Mouse (Mus musculus): ENCODE measurements around the gene Fgfr2. TPM values are rescaled to one million over a fixed set of nuclear protein-coding genes. Genes with fewer than 3 reads are reported as not detected.

Fgfr2 gene
- polyA plus RNA-seq, 1 experiment: 14.7 TPM

GRCm38 (mm10) chr7:131797161-131797560 lies 1326.0 kb downstream of the Fgfr2 start:
- Histone ChIP-seq H3K36me3 (ENCODE audit: control insufficient read depth, insufficient read depth, low read length) (no peaks in the 10 kb centered on the region), H3K27me3 (ENCODE audit: control insufficient read depth, insufficient read depth, low read length) (no peaks in the 10 kb centered on the region), H3K4me3 (ENCODE audit: low read depth, low read length) (no peak overlapping the region), H3K27ac (ENCODE audit: insufficient read depth, low read depth, low read length) (no peak overlapping the region), H3K4me1 (ENCODE audit: control insufficient read depth, insufficient read depth, insufficient read length, low read length) (no peaks in the 10 kb centered on the region)
- WGBS: 72% methylated on average over 6 of the region's 6 CpGs
- no peak for TF ChIP-seq POLR2A (IDR thresholded peaks at IDR 0.05; ENCODE audit: low read depth, low read length)
- TF ChIP-seq CTCF (IDR thresholded peaks at IDR 0.05; ENCODE audit: extremely low read depth, insufficient read length, insufficient replicate concordance, low read depth, low read length): no peak

GRCm38 (mm10) chr7:131788595-131789206 lies 1334.4 kb downstream of the Fgfr2 start:
- Histone ChIP-seq H3K4me1 (ENCODE audit: control insufficient read depth, insufficient read depth, insufficient read length, low read length) (no peaks in the 10 kb centered on the region), H3K36me3 (ENCODE audit: control insufficient read depth, insufficient read depth, low read length) (no peaks in the 10 kb centered on the region), H3K27me3 (ENCODE audit: control insufficient read depth, insufficient read depth, low read length) (no peaks in the 10 kb centered on the region), H3K27ac (ENCODE audit: insufficient read depth, low read depth, low read length) (no peak overlapping the region), H3K4me3 (ENCODE audit: low read depth, low read length) (no peak overlapping the region)
- 67% methylated on average over 10 of the region's 10 CpGs for WGBS
- TF ChIP-seq CTCF (IDR thresholded peaks at IDR 0.05; ENCODE audit: extremely low read depth, insufficient read length, insufficient replicate concordance, low read depth, low read length): no peak
- TF ChIP-seq POLR2A (IDR thresholded peaks at IDR 0.05; ENCODE audit: low read depth, low read length): no peak

GRCm38 (mm10) chr7:131785721-131786120 lies 1337.4 kb downstream of the Fgfr2 start:
- Histone ChIP-seq H3K27ac (ENCODE audit: insufficient read depth, low read depth, low read length) (no peak overlapping the region), H3K4me3 (ENCODE audit: low read depth, low read length) (no peak overlapping the region), H3K4me1 (ENCODE audit: control insufficient read depth, insufficient read depth, insufficient read length, low read length) (no peaks in the 10 kb centered on the region), H3K27me3 (ENCODE audit: control insufficient read depth, insufficient read depth, low read length) (no peaks in the 10 kb centered on the region), H3K36me3 (ENCODE audit: control insufficient read depth, insufficient read depth, low read length) (no peaks in the 10 kb centered on the region)
- TF ChIP-seq CTCF (IDR thresholded peaks at IDR 0.05; ENCODE audit: extremely low read depth, insufficient read length, insufficient replicate concordance, low read depth, low read length) (no peak), POLR2A (IDR thresholded peaks at IDR 0.05; ENCODE audit: low read depth, low read length) (no peak)
- WGBS: 92% methylated on average over 3 of the region's 3 CpGs

- TF ChIP-seq CTCF (IDR thresholded peaks at IDR 0.05; ENCODE audit: extremely low read depth, insufficient read length, insufficient replicate concordance, low read depth, low read length): no peak
- TF ChIP-seq POLR2A (IDR thresholded peaks at IDR 0.05; ENCODE audit: low read depth, low read length): no peak
- WGBS: 84% methylated on average over 24 of the region's 24 CpGs
- Histone ChIP-seq H3K27me3 (ENCODE audit: control insufficient read depth, insufficient read depth, low read length) (no peaks in the 10 kb centered on the region), H3K36me3 (ENCODE audit: control insufficient read depth, insufficient read depth, low read length) (no peaks in the 10 kb centered on the region), H3K4me1 (ENCODE audit: control insufficient read depth, insufficient read depth, insufficient read length, low read length) (no peaks in the 10 kb centered on the region), H3K4me3 (ENCODE audit: low read depth, low read length) (no peak overlapping the region), H3K27ac (ENCODE audit: insufficient read depth, low read depth, low read length) (no peak overlapping the region)
Observed at GRCm38 (mm10) chr7:131778271-131778985, 1344.7 kb downstream of the Fgfr2 start.

GRCm38 (mm10) chr7:131777461-131778270 lies 1345.5 kb downstream of the Fgfr2 start:
- H3K4me3 ChIP-seq (ENCODE audit: low read depth, low read length): no peak overlapping the region
- WGBS: 42% methylated on average over 10 of the region's 10 CpGs
- no peaks in the 10 kb centered on the region for H3K4me1 ChIP-seq (ENCODE audit: control insufficient read depth, insufficient read depth, insufficient read length, low read length)
- no peak for TF ChIP-seq POLR2A (IDR thresholded peaks at IDR 0.05; ENCODE audit: low read depth, low read length)
- TF ChIP-seq CTCF (IDR thresholded peaks at IDR 0.05; ENCODE audit: extremely low read depth, insufficient read length, insufficient replicate concordance, low read depth, low read length): no peak
- H3K27ac ChIP-seq (ENCODE audit: insufficient read depth, low read depth, low read length): no peak overlapping the region
- H3K36me3 ChIP-seq (ENCODE audit: control insufficient read depth, insufficient read depth, low read length): no peaks in the 10 kb centered on the region
- H3K27me3 ChIP-seq (ENCODE audit: control insufficient read depth, insufficient read depth, low read length): no peaks in the 10 kb centered on the region

GRCm38 (mm10) chr7:131776191-131776752 lies 1346.9 kb downstream of the Fgfr2 start:
- no peaks in the 10 kb centered on the region for H3K36me3 ChIP-seq (ENCODE audit: control insufficient read depth, insufficient read depth, low read length)
- H3K27me3 ChIP-seq (ENCODE audit: control insufficient read depth, insufficient read depth, low read length): no peaks in the 10 kb centered on the region
- WGBS: 36% methylated on average over 16 of the region's 16 CpGs
- no peak overlapping the region for H3K27ac ChIP-seq (ENCODE audit: insufficient read depth, low read depth, low read length)
- TF ChIP-seq POLR2A (IDR thresholded peaks at IDR 0.05; ENCODE audit: low read depth, low read length) (no peak), CTCF (IDR thresholded peaks at IDR 0.05; ENCODE audit: extremely low read depth, insufficient read length, insufficient replicate concordance, low read depth, low read length) (no peak)
- H3K4me3 ChIP-seq (ENCODE audit: low read depth, low read length): no peak overlapping the region
- H3K4me1 ChIP-seq (ENCODE audit: control insufficient read depth, insufficient read depth, insufficient read length, low read length): no peaks in the 10 kb centered on the region

Data from small intestine, adult 2 months (tissue).